Mouse (Mus musculus): ENCODE data around the gene Hnrnpul2.

DNA sequence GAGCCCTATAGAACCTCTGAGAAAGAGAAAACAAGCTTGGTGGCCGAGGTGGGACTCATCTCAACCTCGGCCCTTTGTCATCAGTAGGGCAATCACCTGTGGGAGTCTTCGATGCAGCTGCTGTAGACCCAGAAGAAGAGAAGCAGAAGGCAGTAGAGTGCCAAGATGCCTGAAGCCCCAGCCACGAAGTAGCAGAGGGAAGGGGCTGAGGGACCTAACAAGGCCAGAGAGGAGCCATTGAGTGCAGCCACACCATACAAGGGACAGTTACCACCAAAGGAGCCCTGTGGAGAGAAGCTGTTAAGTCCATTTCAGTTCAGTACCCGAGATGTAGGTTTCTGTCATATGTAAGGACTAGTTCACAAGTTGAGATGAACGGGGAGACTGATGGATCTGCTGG lies 46.4 kb upstream of the Hnrnpul2 start:
- no peak for TF ChIP-seq CTCF (conservative IDR thresholded peaks at IDR 0.05 in 1 of 2, IDR thresholded peaks at IDR 0.05 in 1 of 2; ENCODE audit: low read depth in 2 of 2, low read length in 2 of 2)
- TF ChIP-seq USF2 (conservative IDR thresholded peaks at IDR 0.05; ENCODE audit: low read depth, low read length): no peak
- TF ChIP-seq MAZ (IDR thresholded peaks at IDR 0.05; ENCODE audit: low read depth, low read length): no peak
- TF ChIP-seq POLR2A (IDR thresholded peaks at IDR 0.05; ENCODE audit: low read depth, low read length): no peak; the same call in 1 of the 2 replicates
- TF ChIP-seq JUN (IDR thresholded peaks at IDR 0.05; ENCODE audit: insufficient read depth, low read depth, low read length): no peak

Measured in CH12.LX (cell line).